Mouse (Mus musculus): Measurements from ENCODE around the gene Tm4sf5.

- TF ChIP-seq JUND (conservative IDR thresholded peaks at IDR 0.05; ENCODE audit: low read depth, low read length): no peak
- TF ChIP-seq EP300 (IDR thresholded peaks at IDR 0.05; ENCODE audit: low read length): no peak
- no peak for TF ChIP-seq BHLHE40 (IDR thresholded peaks at IDR 0.05; ENCODE audit: low read depth, low read length)
- TF ChIP-seq MAX (IDR thresholded peaks at IDR 0.05; ENCODE audit: low read length): no peak
- no peak for TF ChIP-seq NELFE (IDR thresholded peaks at IDR 0.05; ENCODE audit: low read depth, low read length)
- TF ChIP-seq CTCF (conservative IDR thresholded peaks at IDR 0.05 in 1 of 2, IDR thresholded peaks at IDR 0.05 in 1 of 2; ENCODE audit: low read depth in 2 of 2, low read length in 2 of 2): no peak
- TF ChIP-seq USF2 (conservative IDR thresholded peaks at IDR 0.05; ENCODE audit: low read depth, low read length): no peak
- no peak for TF ChIP-seq PAX5 (IDR thresholded peaks at IDR 0.05; ENCODE audit: low read length)
- no peak for TF ChIP-seq TCF12 (IDR thresholded peaks at IDR 0.05; ENCODE audit: low read depth, low read length)
- TF ChIP-seq POLR2A (IDR thresholded peaks at IDR 0.05; ENCODE audit: low read depth, low read length): no peak
- no peak for TF ChIP-seq MEF2A (IDR thresholded peaks at IDR 0.05; ENCODE audit: borderline replicate concordance, low read depth, low read length)
- TF ChIP-seq MYC (IDR thresholded peaks at IDR 0.05; ENCODE audit: low read depth, low read length): no peak
- TF ChIP-seq ZNF384 (IDR thresholded peaks at IDR 0.05; ENCODE audit: low read depth, low read length): no peak
- no peak for TF ChIP-seq POLR2AphosphoS2 (IDR thresholded peaks at IDR 0.05; ENCODE audit: low read depth, low read length)
Measured at GRCm38 (mm10) chr11:70502018-70502417, 3.0 kb upstream of the Tm4sf5 start.
